In the genomic region with DNA sequence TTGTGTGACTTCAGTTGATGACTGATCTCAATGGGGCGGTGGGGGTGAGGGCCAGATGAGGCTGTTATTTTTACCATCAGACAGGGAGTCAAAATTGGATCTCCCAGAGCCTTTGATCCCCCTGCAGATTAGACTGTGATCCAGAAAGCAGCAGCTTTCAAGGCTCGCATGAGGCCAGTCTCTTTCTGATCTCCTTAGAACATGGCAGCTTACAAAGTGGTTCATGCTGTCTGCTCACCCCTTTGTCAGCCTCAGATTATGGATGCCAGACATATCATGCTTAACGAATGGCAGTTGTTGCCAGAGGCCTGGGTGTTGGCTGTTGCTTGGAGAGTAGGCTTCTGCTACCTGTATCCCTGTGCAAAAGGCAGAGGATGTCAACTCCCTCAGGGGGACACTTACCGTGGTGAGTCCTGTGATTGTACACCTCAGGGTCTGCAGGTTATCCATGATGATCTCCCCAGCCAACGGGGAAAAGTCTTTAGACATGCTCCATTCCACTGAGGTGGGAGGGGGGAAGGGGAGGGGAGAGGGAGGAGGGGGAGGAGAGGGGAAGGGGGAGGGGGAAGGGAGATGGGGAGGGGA, we compare ENCODE assay signal across 22 mouse cellular contexts.
DNase-seq lines count a peak whose midpoint lies in the region; ATAC-seq and TF ChIP-seq lines count a peak whose summit lies in the region.
"Had no signal": no experiment of that assay in that cellular context is flagged by ENCODE, and none has a peak within 500 bp of the region (broad histone marks: within the 10 kb centered on the region; RNA-seq: fewer than 3 reads in every experiment).

No protein-coding gene starts in this region.

- no peaks in the 10 kb centered on the region for H3K36me3 ChIP-seq in forebrain, embryonic 10.5 days (replicated peaks)
- no peaks in the 10 kb centered on the region for H3K36me3 ChIP-seq in forebrain, postnatal 0 days (ENCODE audit: insufficient read depth)
- H3K36me3 ChIP-seq in embryonic facial prominence, embryonic 15.5 days = no peaks in the 10 kb centered on the region
- H3K36me3 ChIP-seq: embryonic facial prominence, embryonic 12.5 days; heart, embryonic 10.5 days; limb, embryonic 12.5 days had no signal

- peak overlapping the region; percentile 58; the same call in 1 of the 2 replicates for H3K27ac ChIP-seq in forebrain, embryonic 10.5 days
- H3K27ac ChIP-seq in forebrain, postnatal 0 days (ENCODE audit: low read depth, low read length) = no peak overlapping the region
- 0 out of 2 replicates have a peak overlapping the region, but pooled peaks have one; percentile 11 for H3K27ac ChIP-seq in embryonic facial prominence, embryonic 15.5 days (replicated peaks)
- H3K27ac ChIP-seq: embryonic facial prominence, embryonic 12.5 days; heart, embryonic 10.5 days; hindbrain, embryonic 14.5 days; limb, embryonic 12.5 days had no signal

- H3K9ac ChIP-seq in forebrain, postnatal 0 days = no peak overlapping the region
- H3K9ac ChIP-seq in embryonic facial prominence, embryonic 15.5 days = no peak overlapping the region
- H3K9ac ChIP-seq: embryonic facial prominence, embryonic 12.5 days; hindbrain, embryonic 14.5 days; limb, embryonic 12.5 days; liver, postnatal 0 days had no signal

- TF ChIP-seq CTCF in forebrain, postnatal 0 days (IDR thresholded peaks at IDR 0.05; ENCODE audit: low read depth) = no peak
- no peak for TF ChIP-seq CTCF in brain, embryonic 14.5 days (IDR thresholded peaks at IDR 0.05; ENCODE audit: borderline replicate concordance, extremely low read depth, insufficient read depth, insufficient read length)

- no peak for ATAC-seq in forebrain, postnatal 0 days
- no peak for ATAC-seq in embryonic facial prominence, embryonic 15.5 days (ENCODE audit: insufficient number of reproducible peaks, low FRiP score, low TSS enrichment, low read depth)
- ATAC-seq: CD4-positive, CD25-positive, alpha-beta regulatory T cell, adult 4 months; liver, postnatal 0 days had no signal

- intact Hi-C loops in left cerebral cortex, postnatal 14 days (cut with DNase I) = no loop called here

- TF ChIP-seq POLR2A in brain, embryonic 14.5 days (IDR thresholded peaks at IDR 0.05; ENCODE audit: borderline replicate concordance, extremely low read depth, insufficient read depth, insufficient read length, poor library complexity, severe bottlenecking) = no peak

- DNase-seq in forebrain, embryonic 10.5 days (ENCODE audit: extremely low spot score, low spot score) = no peak
- no peak for DNase-seq in forebrain, postnatal 0 days
- DNase-seq in brain, embryonic 14.5 days (ENCODE audit: low read depth) = peak; percentile 75
- DNase-seq in retina, embryonic 14.5 days (ENCODE audit: low spot score) = peak; percentile 11
- DNase-seq in left cerebral cortex, postnatal 14 days (ENCODE audit: low spot score in 2 of 2) = no peak
- no peak for DNase-seq in adrenal gland, postnatal 14 days
- DNase-seq: adrenal gland, postnatal 25 days; cerebellum, adult 11-12 months; heart, postnatal 4 days; kidney, postnatal 36 days; layer of hippocampus, postnatal 36 days; liver, postnatal 0 days; lung, postnatal 14 days; right cerebral cortex, postnatal 4 days; thymus, postnatal 14 days had no signal

- no peaks in the 10 kb centered on the region for H3K9me3 ChIP-seq in forebrain, embryonic 10.5 days
- no peaks in the 10 kb centered on the region for H3K9me3 ChIP-seq in forebrain, postnatal 0 days (ENCODE audit: low read length)
- H3K9me3 ChIP-seq in embryonic facial prominence, embryonic 15.5 days (replicated peaks) = no peaks in the 10 kb centered on the region
- H3K9me3 ChIP-seq: embryonic facial prominence, embryonic 12.5 days; heart, embryonic 10.5 days; limb, embryonic 12.5 days had no signal

- H3K4me1 ChIP-seq in forebrain, embryonic 10.5 days = peaks cover 20% of the 10 kb centered on the region
- H3K4me1 ChIP-seq in forebrain, postnatal 0 days (ENCODE audit: insufficient read depth) = no peaks in the 10 kb centered on the region
- H3K4me1 ChIP-seq in embryonic facial prominence, embryonic 15.5 days = peaks cover 11% of the 10 kb centered on the region; the same call in 1 of the 2 replicates

- WGBS in forebrain, embryonic 10.5 days = 27% methylated on average over 5 of the region's 5 CpGs
- 25% methylated on average over 5 of the region's 5 CpGs for WGBS in forebrain, postnatal 0 days
- WGBS in embryonic facial prominence, embryonic 15.5 days = 11% methylated on average over 5 of the region's 5 CpGs

- no peak overlapping the region for H3K4me2 ChIP-seq in forebrain, postnatal 0 days (ENCODE audit: low read depth)
- no peak overlapping the region for H3K4me2 ChIP-seq in embryonic facial prominence, embryonic 15.5 days (replicated peaks)
- H3K4me2 ChIP-seq: embryonic facial prominence, embryonic 12.5 days; hindbrain, embryonic 14.5 days; limb, embryonic 12.5 days; liver, embryonic 11.5 days had no signal

- H3K27me3 ChIP-seq in forebrain, embryonic 10.5 days (ENCODE audit: poor library complexity, severe bottlenecking) = no peaks in the 10 kb centered on the region
- H3K27me3 ChIP-seq in forebrain, postnatal 0 days (ENCODE audit: insufficient read depth, low read length) = peaks cover 3% of the 10 kb centered on the region; the same call in 1 of the 2 replicates
- no peaks in the 10 kb centered on the region for H3K27me3 ChIP-seq in embryonic facial prominence, embryonic 15.5 days
- H3K27me3 ChIP-seq: embryonic facial prominence, embryonic 12.5 days had no signal

- H3K4me3 ChIP-seq in forebrain, embryonic 10.5 days = no peak overlapping the region
- H3K4me3 ChIP-seq in forebrain, postnatal 0 days (ENCODE audit: low read depth, low read length) = no peak overlapping the region
- H3K4me3 ChIP-seq in embryonic facial prominence, embryonic 15.5 days (replicated peaks) = no peak overlapping the region
- H3K4me3 ChIP-seq: embryonic facial prominence, embryonic 12.5 days; heart, embryonic 10.5 days; limb, embryonic 12.5 days had no signal

Comparison
In these comparisons a context has a peak if more than half of its experiments do, and no peak if none do; other contexts are left out.
1. DNase-seq: peak in brain, embryonic 14.5 days (single experiment) and retina, embryonic 14.5 days (single experiment); none in forebrain, embryonic 10.5 days (single experiment), forebrain, postnatal 0 days (single experiment), left cerebral cortex, postnatal 14 days (0 of 2) and adrenal gland, postnatal 14 days (single experiment).